Mouse (Mus musculus) layer of hippocampus, postnatal 14 days (tissue): Measurements from ENCODE around the gene Cacna1f. TPM values are rescaled to one million over a fixed set of nuclear protein-coding genes. Genes with fewer than 3 reads are reported as not detected.

Experiments
- DNase-seq, 2 experiments: peaks; one replicate each; pipeline ENCODE4 v3.0.0; 2021 to 2022; ENCODE audit warnings: low spot score in 2 of 2, mixed read lengths in 1 of 2
- total RNA-seq, 2 experiments: library from RNA; stranded (reverse); gene quantifications; 2 replicates each; pipeline ENCODE4 v1.2.3; 2021

The Cacna1f gene
- total RNA-seq, 2 experiments from 2014 or later, result 0.21 TPM; not detected in 1

DNA sequence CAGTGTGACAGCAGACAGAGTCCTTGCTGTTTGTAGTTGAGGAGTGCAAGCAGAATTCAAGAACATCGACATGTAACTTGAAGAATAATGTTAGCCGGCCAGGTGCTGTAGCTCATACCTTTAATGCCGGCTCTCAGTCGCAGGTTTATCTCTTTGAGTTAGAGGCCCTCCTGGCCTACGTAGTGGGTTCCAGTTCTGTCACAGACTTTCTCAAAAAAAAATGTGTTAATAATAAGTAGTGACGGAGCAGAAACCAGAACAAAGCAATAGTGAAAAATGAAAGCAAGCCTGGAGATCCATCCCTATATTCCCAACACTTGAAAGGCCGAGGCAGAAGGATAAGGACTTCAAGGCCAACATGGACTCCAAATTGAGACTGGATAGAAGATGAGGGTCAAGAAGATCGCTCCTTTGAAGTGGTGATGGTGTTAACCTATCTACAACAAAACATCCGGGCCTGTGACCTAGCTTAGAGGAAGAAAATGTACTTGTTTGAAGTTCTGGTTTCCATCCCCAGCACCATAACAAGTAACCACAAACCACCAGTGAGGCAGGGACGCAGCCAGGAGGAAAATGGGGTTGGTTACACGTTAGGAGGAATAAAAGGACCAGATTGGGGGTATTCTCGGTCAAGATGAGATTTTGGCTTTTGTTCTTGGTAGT, 11.1 kb downstream of the Cacna1f start:
- no peak for DNase-seq

DNA sequence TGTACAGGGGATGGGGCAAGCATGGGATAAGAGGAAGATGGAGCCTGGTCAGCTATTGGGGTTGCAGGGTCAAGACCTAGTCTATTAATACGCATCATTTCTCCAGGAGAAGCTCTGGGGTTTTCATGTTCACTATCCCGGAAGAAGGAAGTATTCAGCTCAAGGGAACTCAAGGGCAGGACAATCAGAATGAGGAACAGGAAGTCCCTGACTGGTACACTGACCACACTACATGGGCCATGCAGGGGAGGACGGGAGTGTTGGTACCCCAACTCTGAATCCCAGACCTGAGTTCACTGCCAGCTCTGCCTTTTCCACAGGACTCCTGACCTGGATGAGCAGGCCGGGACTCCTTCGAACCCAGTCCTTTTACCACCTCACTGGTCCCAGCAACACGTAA, 25.7 kb downstream of the Cacna1f start:
- DNase-seq, result no peak

DNA sequence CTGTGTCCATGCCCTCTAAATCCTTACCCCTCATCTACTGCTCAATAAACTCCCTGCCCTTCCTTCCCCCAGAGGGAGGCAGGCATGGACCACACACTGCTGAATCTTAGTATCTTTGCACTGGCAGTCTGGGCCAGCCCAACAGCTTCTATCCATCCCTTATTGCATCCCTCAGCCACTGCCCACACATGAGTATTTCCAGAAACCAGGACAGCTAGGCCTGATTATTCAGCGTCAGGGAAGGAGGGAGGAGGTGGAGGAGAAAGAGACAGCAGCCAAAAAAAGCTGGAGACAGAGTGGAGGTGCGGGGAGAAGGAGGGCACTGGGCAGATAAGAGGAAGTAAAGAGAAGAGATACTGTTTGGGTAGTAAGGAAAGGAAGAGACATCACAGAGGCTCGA, 28.2 kb downstream of the Cacna1f start:
- DNase-seq, result no peak

DNA sequence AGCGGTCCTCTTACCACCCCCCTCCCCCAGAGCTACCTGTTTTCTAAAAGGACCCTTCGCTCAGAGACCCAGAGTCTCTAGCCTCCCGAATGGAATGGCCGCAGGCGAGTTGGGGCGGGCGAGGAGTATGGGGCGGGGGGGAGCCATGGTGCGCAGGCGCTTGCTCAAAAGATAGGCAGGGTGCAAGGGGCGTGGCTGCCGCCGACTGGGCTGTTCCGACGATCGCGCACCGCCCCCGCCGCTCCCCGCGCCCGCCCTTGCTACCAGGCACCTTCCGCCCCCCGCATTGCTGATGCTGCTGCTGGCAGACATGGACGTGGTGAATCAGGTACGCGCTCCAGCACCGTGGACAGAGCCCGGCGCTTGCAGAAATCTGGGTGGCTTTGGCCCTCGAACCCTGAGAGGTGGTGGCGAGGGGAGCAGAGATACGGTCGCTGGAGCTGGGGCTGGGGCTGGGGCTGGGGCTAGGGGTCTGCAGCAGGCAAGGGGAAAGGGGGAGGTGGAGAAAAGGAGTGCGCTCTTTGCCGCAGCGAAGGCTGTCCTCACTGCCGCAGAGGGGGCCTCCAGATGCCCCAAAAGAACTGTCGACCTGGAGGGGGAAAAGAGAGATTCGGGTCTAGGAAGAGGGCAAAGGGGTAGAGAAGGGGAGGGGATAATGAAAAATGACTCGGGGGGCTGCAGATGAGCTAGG, 31.7 kb downstream of the Cacna1f start, which contains the start of gene Syp:
Gene Syp, plus strand, starts transcription at position 71 of the 691 bp plus-strand sequence.
- DNase-seq, result peak; percentile 81 to 87

DNA sequence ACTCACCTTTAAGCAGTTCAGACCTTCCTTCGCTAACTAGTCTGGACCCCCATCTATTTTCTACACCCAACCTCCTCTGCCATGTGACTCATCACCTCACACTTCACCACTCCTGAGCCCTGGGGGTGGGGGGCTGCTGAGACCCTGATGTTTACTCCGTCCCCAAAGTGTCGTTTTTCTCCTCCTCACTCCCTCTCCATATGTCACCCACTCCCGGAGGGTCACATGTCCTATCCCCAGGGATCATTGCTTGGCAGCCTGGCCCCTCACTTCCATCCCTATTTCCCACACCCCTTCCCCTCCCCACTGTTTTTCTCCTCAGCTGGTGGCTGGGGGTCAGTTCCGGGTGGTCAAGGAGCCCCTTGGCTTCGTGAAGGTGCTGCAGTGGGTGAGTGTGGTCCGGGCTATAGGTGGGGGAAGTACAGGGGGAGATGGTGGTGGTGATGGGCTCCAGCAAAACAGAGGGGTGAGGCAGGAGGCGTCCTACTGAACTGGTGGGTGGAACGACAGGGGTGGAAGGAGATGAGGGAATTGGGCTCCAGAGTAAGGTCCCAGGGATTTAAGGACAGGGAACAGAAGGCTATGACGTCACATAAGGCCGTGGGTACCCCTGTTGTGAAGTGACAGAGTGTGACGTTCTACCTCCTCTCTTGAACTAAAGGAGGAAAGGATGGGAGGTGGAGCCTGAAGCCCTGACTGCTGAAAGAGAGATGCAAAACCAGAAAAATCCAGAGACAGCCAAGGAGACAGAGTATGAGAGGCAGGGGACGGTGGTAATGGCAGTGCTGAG, 32.8 kb downstream of the Cacna1f start:
- peak in 1 of 2 experiments; percentile 44 for DNase-seq

DNA sequence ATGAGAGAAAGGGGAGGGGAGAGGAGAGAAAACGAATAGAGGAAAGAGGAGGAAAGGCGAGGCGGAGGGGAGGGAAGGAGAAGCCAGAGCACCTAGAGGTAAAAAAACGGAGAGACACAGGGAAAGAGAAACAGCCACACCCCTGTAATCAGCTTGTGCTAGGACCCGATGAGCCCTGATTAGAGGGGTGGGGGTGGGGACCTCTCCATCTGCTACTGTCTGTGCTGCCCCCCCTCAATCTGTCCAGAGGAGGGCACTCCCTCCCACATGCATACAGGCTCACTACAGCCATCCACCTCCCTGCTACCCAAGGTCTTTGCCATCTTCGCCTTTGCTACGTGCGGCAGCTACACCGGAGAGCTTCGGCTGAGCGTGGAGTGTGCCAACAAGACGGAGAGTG, 33.9 kb downstream of the Cacna1f start:
- DNase-seq, result no peak

DNA sequence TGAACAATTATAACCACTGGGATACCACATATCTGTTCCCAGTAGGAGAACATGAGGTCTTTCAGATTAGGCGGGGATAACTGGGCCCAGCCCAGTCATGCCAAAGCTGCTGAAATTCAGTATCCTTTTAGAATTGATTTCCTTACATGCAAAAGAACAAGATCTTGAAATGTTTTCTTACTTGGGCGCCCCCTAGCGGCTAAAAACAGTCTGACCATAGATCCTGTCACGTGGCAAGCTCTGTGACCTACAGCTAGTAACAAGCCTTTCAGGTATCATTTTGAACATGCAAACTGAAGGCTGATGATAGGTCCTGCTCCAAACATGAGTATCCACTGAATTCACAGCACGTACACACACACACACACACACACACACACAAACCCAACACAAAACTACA, 38.5 kb downstream of the Cacna1f start:
- DNase-seq, result peak; percentile 53 to 67

DNA sequence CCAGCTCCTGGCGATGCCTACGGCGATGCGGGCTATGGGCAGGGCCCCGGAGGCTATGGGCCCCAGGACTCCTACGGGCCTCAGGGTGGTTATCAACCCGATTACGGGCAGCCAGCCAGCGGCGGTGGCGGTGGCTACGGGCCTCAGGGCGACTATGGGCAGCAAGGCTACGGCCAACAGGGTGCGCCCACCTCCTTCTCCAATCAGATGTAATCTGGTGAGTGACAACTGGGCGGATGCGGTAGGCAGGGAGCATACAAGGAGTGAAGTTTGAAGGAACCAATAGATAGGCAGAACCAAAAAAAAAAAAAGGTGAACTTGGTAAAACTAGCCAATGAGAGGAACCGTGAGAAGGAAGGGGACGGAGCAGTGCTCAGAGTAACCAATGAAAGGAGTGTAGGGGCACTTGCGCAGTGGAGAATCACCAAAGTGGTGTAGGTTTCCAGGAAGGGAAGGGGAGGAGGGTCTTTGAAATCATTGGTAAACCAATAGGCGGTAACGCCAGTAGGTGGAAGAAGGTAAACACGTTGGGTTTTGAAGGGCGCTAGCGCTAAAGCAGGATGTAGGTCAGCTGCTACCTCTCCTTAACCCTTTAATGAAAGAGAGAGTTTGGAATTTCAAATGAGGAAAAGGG, 41.9 kb downstream of the Cacna1f start:
- DNase-seq, result peak; percentile 66 to 78

DNA sequence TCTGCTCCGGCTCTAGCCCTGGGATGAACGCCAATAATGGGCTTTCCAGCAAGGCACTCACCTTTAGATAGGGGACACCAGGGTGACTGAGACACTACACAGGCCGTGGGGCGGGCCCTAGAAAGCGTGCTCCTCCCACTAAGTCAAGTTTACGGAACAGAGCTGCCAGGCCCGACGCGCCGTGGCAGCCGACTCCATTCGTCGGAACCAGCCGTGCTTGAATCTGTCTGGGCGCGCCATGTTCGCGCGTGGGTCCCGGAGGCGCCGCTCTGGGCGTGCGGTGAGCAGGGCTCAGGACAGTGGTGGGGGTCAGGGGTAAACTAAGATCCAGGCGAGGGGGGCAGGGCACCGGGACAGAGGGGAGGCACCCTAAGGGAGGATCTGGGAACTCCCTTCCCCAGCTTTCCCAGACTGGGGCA, 50.3 kb downstream of the Cacna1f start, which contains the start of gene Prickle3:
Gene Prickle3, plus strand, starts transcription at position 40 of the 419 bp plus-strand sequence.
- no peak for DNase-seq

DNA sequence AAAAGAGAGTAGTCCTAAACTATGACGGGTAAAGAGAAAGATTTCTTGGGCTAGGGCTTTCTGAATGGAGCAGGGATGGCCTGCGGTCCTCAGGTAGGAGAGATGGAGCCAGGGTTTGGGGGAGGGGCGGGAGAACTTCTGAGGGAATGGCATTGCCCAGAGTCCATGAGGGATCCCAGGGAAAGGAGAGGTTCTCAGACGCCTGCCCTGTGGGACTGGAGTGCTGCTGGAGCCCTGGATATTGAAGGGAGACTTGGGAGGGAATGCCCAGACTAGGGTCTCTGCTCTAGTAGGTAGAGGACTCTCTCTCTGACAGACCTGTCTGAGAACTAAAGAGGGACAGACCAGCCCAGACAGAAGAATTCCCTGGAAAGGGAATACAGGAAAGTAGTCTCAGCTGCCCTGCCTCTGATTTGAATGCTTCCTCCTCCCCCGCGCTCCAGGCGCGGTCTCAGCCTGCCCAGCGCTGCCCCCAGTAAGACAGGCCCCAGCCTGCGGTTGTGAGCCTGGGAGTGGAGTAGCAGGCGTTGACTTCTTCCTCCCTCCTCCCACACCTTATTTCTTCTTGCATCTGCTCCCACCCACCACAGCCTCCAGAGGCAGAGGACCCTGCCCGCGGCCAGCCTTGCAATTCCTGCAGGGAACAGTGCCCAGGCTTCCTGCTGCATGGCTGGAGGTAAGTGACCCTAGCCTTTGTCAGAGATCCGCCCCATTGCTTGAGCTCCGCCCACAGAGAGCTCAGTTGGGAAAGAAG, 51.3 kb downstream of the Cacna1f start:
- DNase-seq, result no peak

DNA sequence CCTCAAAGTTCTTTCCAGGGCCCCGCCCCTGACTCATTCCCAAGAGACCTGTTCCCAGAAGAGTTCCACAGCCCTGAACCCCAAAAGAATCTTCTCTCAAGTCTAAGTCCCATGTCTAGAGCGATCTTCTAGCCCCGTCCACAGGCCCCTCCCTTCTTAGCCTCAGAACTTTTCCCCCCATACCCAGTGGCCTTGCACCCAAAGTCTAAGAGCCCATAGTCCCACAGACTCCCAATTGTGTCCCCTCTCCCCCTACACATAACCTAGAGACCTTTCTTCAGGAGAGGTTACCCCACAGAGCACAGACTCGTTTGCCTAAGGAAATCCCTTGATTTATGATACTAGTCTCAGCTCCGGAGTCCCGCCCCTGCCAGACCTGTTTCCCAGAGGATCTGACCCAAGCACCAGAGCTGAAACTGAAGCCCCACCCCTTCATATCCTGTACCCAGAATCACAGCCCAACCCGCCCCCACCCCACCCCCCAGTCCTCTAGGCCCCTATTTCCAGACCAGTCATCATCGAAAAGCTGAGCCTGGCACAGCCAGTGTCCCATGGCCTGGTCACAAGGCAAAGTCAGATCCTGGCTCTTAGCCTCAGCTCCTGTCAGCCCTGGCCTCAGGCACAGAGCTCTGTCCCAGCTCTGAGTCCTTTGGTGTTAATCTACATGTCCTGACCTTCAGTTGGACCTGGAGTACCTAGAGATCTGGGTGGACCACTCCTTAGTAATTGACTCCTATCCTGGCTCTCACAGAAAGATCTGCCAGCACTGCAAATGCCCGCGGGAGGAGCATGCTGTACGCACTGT, 52.1 kb downstream of the Cacna1f start:
- no peak for DNase-seq

DNA sequence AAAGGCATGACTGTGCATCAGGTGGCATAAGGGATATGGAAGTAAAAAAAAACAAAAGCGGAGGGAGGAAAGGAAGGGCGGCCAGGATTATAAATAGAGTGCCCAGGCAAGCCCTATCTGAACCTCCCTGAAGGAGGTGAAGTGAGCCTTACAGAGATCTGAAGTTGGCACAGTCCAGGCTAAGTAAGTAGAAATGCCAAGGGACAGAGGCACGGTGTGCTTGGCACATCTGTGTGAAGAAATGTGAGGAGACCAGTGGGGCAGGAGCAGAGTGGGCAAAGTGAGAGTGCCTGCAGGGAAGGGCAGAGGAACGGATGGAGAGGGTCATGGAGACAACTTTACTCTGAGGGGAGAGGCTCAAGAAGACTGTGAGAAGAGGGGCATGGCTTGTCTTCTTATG, 54.2 kb downstream of the Cacna1f start:
- DNase-seq, result no peak

DNA sequence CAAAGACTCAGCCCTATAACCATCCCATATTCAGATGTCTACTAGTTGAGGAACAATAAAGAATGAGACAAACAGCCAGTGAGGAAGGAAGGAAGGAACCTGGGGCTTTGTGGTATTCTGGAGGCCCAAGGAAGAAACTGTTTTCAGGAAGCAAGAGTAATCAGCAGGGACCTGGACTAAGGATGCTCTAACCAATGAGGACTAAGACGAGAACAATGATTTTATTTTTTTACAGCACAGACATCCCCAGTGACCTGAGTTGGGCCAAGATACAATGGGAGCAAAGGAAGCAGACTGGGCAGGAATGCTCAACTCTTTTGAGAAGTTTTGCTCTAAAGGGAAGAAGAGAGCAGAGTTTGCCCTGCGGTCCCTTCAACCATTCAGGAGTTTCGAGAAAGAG, 56.1 kb downstream of the Cacna1f start:
- no peak for DNase-seq

DNA sequence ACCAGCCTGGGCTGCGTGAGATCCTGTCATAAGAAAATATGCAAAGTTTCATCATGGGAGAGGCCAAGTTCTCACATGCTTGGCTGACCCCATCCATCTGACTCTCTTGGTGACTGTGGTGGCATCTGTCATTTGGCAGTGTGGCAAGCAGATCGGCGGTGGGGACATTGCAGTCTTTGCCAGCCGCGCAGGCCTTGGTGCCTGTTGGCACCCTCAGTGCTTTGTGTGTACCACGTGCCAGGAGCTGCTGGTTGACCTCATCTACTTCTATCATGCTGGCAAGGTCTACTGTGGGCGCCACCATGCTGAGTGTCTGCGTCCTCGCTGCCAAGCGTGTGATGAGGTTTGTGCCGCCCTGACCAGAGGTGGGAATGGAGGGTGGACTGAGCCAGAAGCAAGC, 57.9 kb downstream of the Cacna1f start:
- DNase-seq, result no peak

DNA sequence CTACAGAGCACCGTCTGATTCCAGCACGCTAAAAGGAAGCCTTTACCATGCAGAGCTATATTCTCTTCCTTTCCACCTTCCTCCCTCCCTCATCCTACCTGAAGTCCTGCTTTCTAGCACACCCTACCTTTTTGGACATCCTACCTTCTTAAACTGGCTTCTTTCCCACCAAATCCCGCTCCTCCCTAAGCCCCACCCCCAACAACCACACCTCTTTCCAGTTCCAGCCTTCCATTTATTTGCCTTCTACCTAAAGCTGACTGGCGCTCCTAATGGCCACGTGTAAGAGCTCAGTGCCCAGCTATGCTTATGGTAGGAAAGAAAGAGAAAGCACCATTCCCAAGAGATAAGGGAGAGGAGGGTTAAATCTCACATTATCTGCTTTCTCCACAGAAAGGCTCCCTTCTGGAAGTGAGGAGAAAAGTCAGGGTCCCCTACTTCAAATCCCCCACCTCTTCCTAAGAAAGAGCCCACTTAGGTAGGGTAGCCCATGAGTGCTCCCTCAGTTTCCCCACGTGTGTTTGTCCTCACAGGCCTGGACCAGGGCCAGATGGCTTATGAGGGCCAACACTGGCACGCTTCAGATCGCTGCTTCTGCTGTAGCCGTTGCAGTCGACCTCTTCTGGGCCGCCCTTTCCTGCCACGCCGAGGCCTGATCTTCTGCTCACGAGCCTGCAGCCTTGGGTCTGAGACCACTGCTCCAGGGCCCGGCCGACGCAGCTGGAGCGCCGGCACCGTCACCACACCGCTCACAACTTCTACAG, 59.0 kb downstream of the Cacna1f start:
- DNase-seq, result no peak

DNA sequence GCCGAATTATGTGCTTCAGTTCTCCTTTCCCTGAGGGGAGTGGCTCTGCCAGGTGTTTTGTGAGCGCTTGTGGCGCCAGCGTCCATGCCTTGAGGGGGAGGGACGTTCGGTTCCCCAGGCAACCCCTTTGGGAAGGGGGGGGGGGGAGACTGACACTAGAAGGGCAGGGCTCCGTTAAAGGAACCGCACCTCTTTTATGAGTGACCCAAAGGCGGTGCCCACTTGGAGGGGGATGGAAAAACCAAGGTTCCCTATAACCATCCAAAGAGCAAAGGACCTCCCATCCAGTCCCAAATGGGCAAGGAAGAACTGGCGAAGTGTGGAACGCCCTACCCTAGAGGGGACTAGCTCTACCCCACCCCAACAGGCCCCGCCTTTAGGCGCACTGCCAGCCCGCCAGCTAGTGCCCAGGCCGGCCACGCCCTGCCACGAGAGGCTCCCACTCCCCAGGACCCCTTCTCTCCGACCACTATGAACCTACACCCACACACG, 63.6 kb downstream of the Cacna1f start:
- no peak for DNase-seq

DNA sequence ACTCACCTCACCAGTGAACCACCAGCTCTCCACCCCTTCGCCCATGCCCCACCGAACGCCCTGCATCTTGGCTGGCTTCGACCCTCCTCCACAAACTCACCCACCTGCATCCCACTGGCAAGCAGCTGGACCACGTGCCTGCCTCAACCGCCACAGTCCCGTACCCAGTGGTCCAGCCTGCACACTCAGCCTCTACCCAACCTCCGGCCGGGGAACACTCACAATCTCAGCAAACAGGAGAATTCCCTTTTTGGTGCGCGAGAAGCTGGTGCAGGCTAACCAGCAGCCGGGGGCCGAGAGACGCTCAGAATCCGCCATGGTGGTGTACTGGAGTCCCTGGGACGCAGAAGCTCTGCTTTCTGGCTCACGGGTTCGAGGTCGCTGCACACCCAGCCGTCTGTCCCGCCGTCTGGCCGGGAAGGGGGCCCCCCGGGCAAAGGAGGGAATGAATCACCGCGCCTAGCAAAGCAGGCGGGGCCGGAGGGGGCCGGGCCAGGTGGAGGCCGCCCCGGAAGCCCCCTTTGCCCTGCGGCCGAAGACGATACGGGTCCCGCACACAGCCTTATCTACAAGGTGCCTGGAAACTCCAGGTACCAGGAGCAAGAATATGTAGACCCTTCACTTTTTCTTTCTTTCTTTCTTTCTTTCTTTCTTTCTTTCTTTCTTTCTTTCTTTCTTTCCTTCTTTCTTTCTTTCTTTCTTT, 64.2 kb downstream of the Cacna1f start, which contains the start of gene Plp2:
Gene Plp2, minus strand, starts transcription at position 470 of the 703 bp plus-strand sequence.
- DNase-seq, result no peak

DNA sequence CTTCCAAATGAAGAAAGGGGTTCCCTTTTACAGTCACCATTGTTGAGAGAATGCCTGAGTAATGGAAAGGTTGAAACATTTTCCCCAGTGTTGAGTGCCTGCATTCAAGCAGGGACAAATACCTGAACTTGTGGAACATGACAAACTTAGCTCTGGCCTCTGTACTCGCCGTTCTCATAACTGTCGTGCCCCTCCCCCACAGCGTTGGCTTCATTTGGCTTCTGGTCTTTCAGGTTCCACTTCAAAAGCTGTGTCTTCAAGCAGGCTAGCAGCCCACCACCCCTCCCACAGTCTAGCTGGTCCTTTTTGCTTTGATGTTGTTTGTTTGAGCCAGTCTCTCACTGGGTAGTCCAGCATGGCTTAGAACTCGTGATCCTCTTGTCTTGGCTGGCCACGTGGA, 65.9 kb downstream of the Cacna1f start:
- DNase-seq, result no peak
